Mouse (Mus musculus): ENCODE measurements at regions not wholly inside any gene's neighbourhood (a gene's known extent, or its start where the extent isn't known, plus 50 kb on each side); places are given as distances from the start of the nearest gene placed in this dataset.

- Histone ChIP-seq H3K79me2 (replicated peaks; ENCODE audit: control insufficient read depth, extremely low read depth, insufficient read depth, poor library complexity, severe bottlenecking) (no peaks in the 10 kb centered on the region), H3K27me3 (replicated peaks) (no peaks in the 10 kb centered on the region), H3K4me2 (ENCODE audit: insufficient read depth, low read depth, poor library complexity, severe bottlenecking) (no peak overlapping the region), H3K4me3 (replicated peaks in 1 of 3; ENCODE audit: low read depth in 2 of 3, low read length in 2 of 3, poor library complexity in 1 of 3) (no peak overlapping the region), H3K4me1 (ENCODE audit: control insufficient read depth in 1 of 2, insufficient read depth in 2 of 2) (no peaks in the 10 kb centered on the region), H3K27ac (ENCODE audit: insufficient read depth, low read depth) (no peak overlapping the region), H3K9me3 (replicated peaks; ENCODE audit: low read length) (peaks cover 2% of the 10 kb centered on the region), H3K36me3 (replicated peaks in 1 of 2; ENCODE audit: control insufficient read depth in 1 of 2, insufficient read depth in 1 of 2, low read length in 1 of 2) (no peaks in the 10 kb centered on the region), H3K9ac (ENCODE audit: insufficient read depth, low read depth) (no peak overlapping the region)
- no peak for TF ChIP-seq TBP (conservative IDR thresholded peaks at IDR 0.05; ENCODE audit: low read depth, low read length)
- no peak for TF ChIP-seq POLR2A (IDR thresholded peaks at IDR 0.05; ENCODE audit: low read depth, low read length)
- TF ChIP-seq BHLHE40 (IDR thresholded peaks at IDR 0.05; ENCODE audit: low read depth, low read length): no peak
- TF ChIP-seq MAFK (IDR thresholded peaks at IDR 0.05; ENCODE audit: insufficient replicate concordance, low read length): no peak
- no peak for DNase-seq (ENCODE audit: extremely low read depth)
- in situ Hi-C loops (cut with MboI; ENCODE audit: low pct_ligation_motif_present, low pct_unique_long_range_greater_than_20kb, low sequenced_read_pairs): no loop called here
- dilution Hi-C loops (cut with MboI; ENCODE audit: extremely low pct_ligation_motif_present, extremely low pct_unique_long_range_greater_than_20kb, low sequenced_read_pairs): no loop called here
Observed at GRCm38 (mm10) chr5:64591792-64592191, 211.4 kb upstream of the Klf3 start.

- in situ Hi-C loops (cut with MboI; ENCODE audit: low pct_ligation_motif_present, low pct_unique_long_range_greater_than_20kb, low sequenced_read_pairs) (no loop called here), dilution Hi-C loops (cut with MboI; ENCODE audit: extremely low pct_ligation_motif_present, extremely low pct_unique_long_range_greater_than_20kb, low sequenced_read_pairs) (no loop called here)
- no peak overlapping the region for H3K9ac ChIP-seq (ENCODE audit: insufficient read depth, low read depth)
- no peak for DNase-seq (ENCODE audit: extremely low read depth)
- H3K79me2 ChIP-seq (replicated peaks; ENCODE audit: control insufficient read depth, extremely low read depth, insufficient read depth, poor library complexity, severe bottlenecking): no peaks in the 10 kb centered on the region
- TF ChIP-seq ZMIZ1 (IDR thresholded peaks at IDR 0.05; ENCODE audit: low read depth, low read length) (no peak), EP300 (IDR thresholded peaks at IDR 0.05; ENCODE audit: low read length) (no peak), SMC3 (IDR thresholded peaks at IDR 0.05; ENCODE audit: low read depth, low read length) (no peak), ZNF384 (IDR thresholded peaks at IDR 0.05; ENCODE audit: low read depth, low read length) (no peak), JUND (conservative IDR thresholded peaks at IDR 0.05; ENCODE audit: low read depth, low read length) (no peak), TBP (conservative IDR thresholded peaks at IDR 0.05; ENCODE audit: low read depth, low read length) (no peak), IRF4 (IDR thresholded peaks at IDR 0.05; ENCODE audit: low read depth, low read length) (no peak), RCOR1 (conservative IDR thresholded peaks at IDR 0.05; ENCODE audit: low read depth, low read length) (no peak), NRF1 (IDR thresholded peaks at IDR 0.05; ENCODE audit: low read depth, low read length) (no peak), UBTF (IDR thresholded peaks at IDR 0.05; ENCODE audit: low read depth, low read length) (no peak), PAX5 (IDR thresholded peaks at IDR 0.05; ENCODE audit: low read length) (no peak), POLR2A (IDR thresholded peaks at IDR 0.05; ENCODE audit: low read depth, low read length) (no peak), MYC (IDR thresholded peaks at IDR 0.05; ENCODE audit: low read depth, low read length) (no peak), SIN3A (IDR thresholded peaks at IDR 0.05; ENCODE audit: low read length) (no peak), ELF1 (IDR thresholded peaks at IDR 0.05; ENCODE audit: low read depth, low read length) (no peak)
- H3K4me3 ChIP-seq (replicated peaks in 1 of 3; ENCODE audit: low read depth in 2 of 3, low read length in 2 of 3, poor library complexity in 1 of 3): no peak overlapping the region
- no peak overlapping the region for H3K4me2 ChIP-seq (ENCODE audit: insufficient read depth, low read depth, poor library complexity, severe bottlenecking)
- H3K36me3 ChIP-seq (replicated peaks in 1 of 2; ENCODE audit: control insufficient read depth in 1 of 2, insufficient read depth in 1 of 2, low read length in 1 of 2): no peaks in the 10 kb centered on the region
- no peaks in the 10 kb centered on the region for H3K9me3 ChIP-seq (replicated peaks; ENCODE audit: low read length)
- H3K4me1 ChIP-seq (ENCODE audit: control insufficient read depth in 1 of 2, insufficient read depth in 2 of 2): peaks cover 2 to 16% of the 10 kb centered on the region in 2 experiments; a peak in 3 of 4 replicates
- H3K27me3 ChIP-seq (replicated peaks): no peaks in the 10 kb centered on the region
- no peak overlapping the region for H3K27ac ChIP-seq (ENCODE audit: insufficient read depth, low read depth)
Observed at GRCm38 (mm10) chr5:64595220-64595619, 208.0 kb upstream of the Klf3 start.

Data from CH12.LX (cell line).